Mouse (Mus musculus) spleen, adult 2 months (tissue): ENCODE results near the gene Cdr2l.

ENCODE experiments used
- CTCF ChIP-seq: fragments of 200-500 bp; IDR thresholded peaks from 2 replicates; pipeline ENCODE4 v1.5.1; 2011; ENCODE audit warnings: mild to moderate bottlenecking, inconsistent platforms; ENCODE audit not compliant: insufficient read depth, insufficient read length, insufficient replicate concordance; ENCODE audit errors: extremely low read depth
- POLR2A ChIP-seq: fragments of 200-500 bp; IDR thresholded peaks from 2 replicates; pipeline ENCODE4 v1.6.1; 2011; ENCODE audit warnings: low read depth, low read length, inconsistent platforms

GRCm38 (mm10) chr11:115366706-115367394, 14.9 kb upstream of the Cdr2l start:
- TF ChIP-seq CTCF (no peak), POLR2A (no peak)
